Mouse (Mus musculus): Measurements from ENCODE around the gene Gm13278. TPM values are rescaled to one million over a fixed set of nuclear protein-coding genes. Genes with fewer than 3 reads are reported as not detected.
A peak's percentile ranks its signal among the peaks of the same experiment; 100 is the strongest.
"Not testable (repeated sequence)": the region's sequence is repeated elsewhere in the genome, so short reads cannot be mapped to it uniquely, and the experiment has no call there.

Gm13278 gene
- total and polyA plus RNA-seq, 2 experiments from 2014 or later: not detected

- not testable (repeated sequence) for H3K9me3 ChIP-seq (ENCODE audit: low read length); H3K27me3 ChIP-seq (ENCODE audit: insufficient read depth, low read length); H3K36me3 ChIP-seq (ENCODE audit: insufficient read depth); H3K4me1 ChIP-seq (ENCODE audit: insufficient read depth)
- H3K4me3 ChIP-seq (ENCODE audit: low read depth, low read length): peak overlapping the region; percentile 40
- ATAC-seq (peak; percentile 100), DNase-seq (peak; percentile 85)
- peak overlapping the region; percentile 75 for H3K4me2 ChIP-seq (ENCODE audit: low read depth)
- peak overlapping the region; percentile 39; the same call in 1 of the 2 replicates for H3K9ac ChIP-seq
- TF ChIP-seq CTCF (IDR thresholded peaks at IDR 0.05; ENCODE audit: low read depth): peak; percentile 77
- under 1% methylated on average over 21 of the region's 21 CpGs for WGBS
- peak overlapping the region; percentile 35; the same call in 1 of the 2 replicates for H3K27ac ChIP-seq (ENCODE audit: low read depth, low read length)
Observed at GRCm38 (mm10) chr4:88757628-88758031, 33.7 kb upstream of the Gm13278 start.

- H3K4me3 ChIP-seq (ENCODE audit: low read depth, low read length); H3K9me3 ChIP-seq (ENCODE audit: low read length); H3K27ac ChIP-seq (ENCODE audit: low read depth, low read length); DNase-seq; ATAC-seq; H3K4me1 ChIP-seq (ENCODE audit: insufficient read depth); H3K4me2 ChIP-seq (ENCODE audit: low read depth); H3K27me3 ChIP-seq (ENCODE audit: insufficient read depth, low read length); H3K9ac ChIP-seq; H3K36me3 ChIP-seq (ENCODE audit: insufficient read depth): not testable (repeated sequence)
- WGBS: 92% methylated on average over 9 of the region's 9 CpGs
Observed at GRCm38 (mm10) chr4:88758751-88759150, 32.6 kb upstream of the Gm13278 start.

DNA sequence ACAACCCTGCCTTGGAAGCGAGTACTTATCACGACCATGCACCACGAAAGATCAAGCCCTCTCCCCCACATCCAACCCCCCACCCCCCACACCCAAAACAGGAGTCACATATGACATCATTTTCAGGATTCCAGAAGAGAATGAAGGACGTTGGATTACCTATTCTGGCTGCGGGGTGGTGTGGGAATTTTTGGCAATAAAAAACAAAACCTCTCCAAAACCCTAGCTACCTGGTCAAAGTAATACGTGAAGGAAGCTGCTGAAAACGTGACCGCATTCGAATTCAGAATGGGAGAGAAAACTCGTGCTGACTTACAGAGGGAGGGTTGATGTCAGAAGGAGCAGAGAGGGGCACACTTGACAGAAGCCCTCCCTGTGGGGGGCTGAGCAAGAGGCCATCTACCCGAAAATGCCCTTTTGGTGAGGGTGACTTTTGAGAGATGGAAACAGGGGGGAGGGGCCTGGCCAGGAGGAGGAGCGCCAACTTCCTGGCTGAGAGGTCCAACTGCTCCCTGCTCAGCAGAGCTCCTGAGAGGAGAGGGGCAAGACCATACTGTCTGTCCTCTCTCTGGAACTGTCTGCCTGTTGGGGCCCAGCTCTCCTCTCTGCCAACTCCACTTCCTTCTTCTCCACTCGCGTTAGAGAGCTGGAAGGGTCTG is 31.6 kb upstream of the Gm13278 start, which contains the start of gene Gm13283:
TSS of gene Gm13283 (plus strand) at position 510 of the 659 bp plus-strand sequence.
- WGBS: 34% methylated on average over 8 of the region's 14 CpGs
- ATAC-seq: not testable (repeated sequence)

DNA sequence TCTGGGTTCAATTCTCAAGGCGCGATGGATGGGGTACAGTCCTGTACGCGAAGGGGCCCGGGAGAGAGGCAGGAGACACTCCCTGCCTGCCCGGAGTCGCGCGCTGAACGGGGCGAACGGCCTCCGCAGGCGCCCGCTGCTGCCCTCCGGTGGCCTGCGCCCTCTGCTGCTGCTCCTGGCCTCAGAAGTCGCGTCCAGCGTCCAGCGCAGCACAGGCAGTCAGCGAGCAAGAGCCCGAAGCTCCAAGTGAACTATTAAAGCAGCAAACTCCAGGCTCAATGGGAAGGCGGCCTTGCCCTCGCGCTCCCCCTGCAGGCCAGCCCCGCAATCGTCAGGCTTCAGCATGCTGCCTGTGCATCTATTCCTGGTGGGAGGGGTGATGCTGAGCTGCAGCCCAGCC is 30.9 kb upstream of the Gm13278 start:
- not testable (repeated sequence) for H3K36me3 ChIP-seq (ENCODE audit: insufficient read depth); H3K9me3 ChIP-seq (ENCODE audit: low read length); ATAC-seq; H3K27me3 ChIP-seq (ENCODE audit: insufficient read depth, low read length); H3K4me1 ChIP-seq (ENCODE audit: insufficient read depth); H3K9ac ChIP-seq; H3K27ac ChIP-seq (ENCODE audit: low read depth, low read length)
- peak; percentile 51 for DNase-seq
- Histone ChIP-seq H3K4me2 (ENCODE audit: low read depth) (peak overlapping the region; percentile 62), H3K4me3 (ENCODE audit: low read depth, low read length) (peak overlapping the region; percentile 27)
- WGBS: 0% methylated on average over 17 of the region's 28 CpGs
- peak; percentile 62 for TF ChIP-seq CTCF (IDR thresholded peaks at IDR 0.05; ENCODE audit: low read depth)

More for the DNA sequence above, 31.6 kb upstream of the Gm13278 start, which contains the start of gene Gm13283:
- Histone ChIP-seq H3K4me2 (ENCODE audit: low read depth) (peak within 1 kb of the TSS; percentile 62), H3K4me3 (ENCODE audit: low read depth, low read length) (peak within 1 kb of the TSS; percentile 27)
- not testable (repeated sequence) for H3K9ac ChIP-seq; H3K27ac ChIP-seq (ENCODE audit: low read depth, low read length); H3K27me3 ChIP-seq (ENCODE audit: insufficient read depth, low read length); H3K4me1 ChIP-seq (ENCODE audit: insufficient read depth); H3K36me3 ChIP-seq (ENCODE audit: insufficient read depth); H3K9me3 ChIP-seq (ENCODE audit: low read length); DNase-seq

DNA sequence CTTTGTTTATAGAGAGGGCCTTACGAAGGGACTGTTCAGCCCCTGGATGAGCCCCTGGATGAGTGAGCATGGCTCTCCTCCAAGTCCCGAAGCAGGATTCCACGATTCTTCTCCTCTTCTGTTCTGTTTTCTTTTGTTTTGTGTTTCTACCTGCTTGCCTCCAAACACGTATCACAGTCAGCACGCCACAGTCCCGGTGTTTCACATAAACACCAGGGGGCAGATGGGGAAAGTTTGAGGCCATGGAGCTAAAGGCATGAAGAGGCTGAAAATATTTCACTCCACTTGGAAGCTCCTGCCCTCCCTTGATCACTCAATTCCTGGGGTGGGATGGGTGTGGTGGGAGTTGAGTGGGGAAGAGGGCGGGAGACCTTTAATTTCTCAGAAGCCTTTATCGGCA is 29.6 kb upstream of the Gm13278 start:
- H3K9me3 ChIP-seq (ENCODE audit: low read length); H3K27me3 ChIP-seq (ENCODE audit: insufficient read depth, low read length); H3K4me3 ChIP-seq (ENCODE audit: low read depth, low read length); DNase-seq; H3K4me1 ChIP-seq (ENCODE audit: insufficient read depth); ATAC-seq; H3K27ac ChIP-seq (ENCODE audit: low read depth, low read length); H3K4me2 ChIP-seq (ENCODE audit: low read depth); H3K9ac ChIP-seq; H3K36me3 ChIP-seq (ENCODE audit: insufficient read depth): not testable (repeated sequence)
- WGBS: 59% methylated on average over 6 of the region's 8 CpGs

DNA sequence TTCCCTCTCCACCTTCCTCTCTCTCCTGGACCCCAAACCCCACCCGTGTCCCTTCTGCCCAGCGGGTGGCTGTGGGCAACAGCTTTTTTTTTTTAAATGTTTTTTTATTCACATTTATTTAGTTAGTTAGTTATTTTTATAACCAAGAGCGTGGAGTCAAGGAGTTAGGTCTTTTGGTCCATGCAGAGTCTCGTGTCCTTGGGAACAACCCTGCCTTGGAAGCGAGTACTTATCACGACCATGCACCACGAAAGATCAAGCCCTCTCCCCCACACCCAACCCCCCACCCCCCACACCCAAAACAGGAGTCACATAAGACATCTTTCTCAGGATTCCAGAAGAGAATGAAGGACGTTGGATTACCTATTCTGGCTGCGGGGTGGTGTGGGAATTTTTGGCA is 29.0 kb upstream of the Gm13278 start:
- not testable (repeated sequence) for DNase-seq; H3K4me1 ChIP-seq (ENCODE audit: insufficient read depth); H3K36me3 ChIP-seq (ENCODE audit: insufficient read depth); H3K27me3 ChIP-seq (ENCODE audit: insufficient read depth, low read length); H3K4me3 ChIP-seq (ENCODE audit: low read depth, low read length); ATAC-seq; H3K27ac ChIP-seq (ENCODE audit: low read depth, low read length); H3K4me2 ChIP-seq (ENCODE audit: low read depth); H3K9ac ChIP-seq; H3K9me3 ChIP-seq (ENCODE audit: low read length)
- 60% methylated on average over 8 of the region's 9 CpGs for WGBS

DNA sequence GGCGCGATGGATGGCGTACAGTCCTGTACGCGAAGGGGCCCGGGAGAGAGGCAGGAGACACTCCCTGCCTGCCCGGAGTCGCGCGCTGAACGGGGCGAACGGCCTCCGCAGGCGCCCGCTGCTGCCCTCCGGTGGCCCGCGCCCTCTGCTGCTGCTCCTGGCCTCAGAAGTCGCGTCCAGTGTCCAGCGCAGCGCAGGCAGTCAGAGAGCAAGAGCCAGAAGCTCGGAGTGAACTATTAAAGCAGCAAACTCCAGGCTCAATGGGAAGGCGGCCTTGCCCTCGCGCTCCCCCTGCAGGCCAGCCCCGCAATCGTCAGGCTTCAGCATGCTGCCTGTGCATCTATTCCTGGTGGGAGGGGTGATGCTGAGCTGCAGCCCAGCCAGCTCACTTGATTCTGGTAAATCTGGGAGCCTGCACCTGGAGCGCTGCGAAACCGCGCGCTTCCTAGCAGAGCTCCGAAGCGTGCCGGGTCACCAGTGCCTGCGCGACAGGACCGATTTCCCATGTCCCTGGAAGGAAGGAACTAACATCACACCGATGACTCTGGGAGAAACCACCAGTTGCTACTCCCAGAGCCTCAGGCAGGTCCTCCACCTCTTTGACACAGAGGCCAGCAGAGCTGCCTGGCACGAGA is 27.8 kb upstream of the Gm13278 start:
- peak; percentile 32 for DNase-seq
- peak; percentile 64 for TF ChIP-seq CTCF (IDR thresholded peaks at IDR 0.05; ENCODE audit: low read depth)
- H3K4me3 ChIP-seq (ENCODE audit: low read depth, low read length): peak overlapping the region; percentile 23
- H3K9me3 ChIP-seq (ENCODE audit: low read length); H3K27me3 ChIP-seq (ENCODE audit: insufficient read depth, low read length); ATAC-seq; H3K4me1 ChIP-seq (ENCODE audit: insufficient read depth); H3K36me3 ChIP-seq (ENCODE audit: insufficient read depth); H3K27ac ChIP-seq (ENCODE audit: low read depth, low read length); H3K9ac ChIP-seq: not testable (repeated sequence)
- peak overlapping the region; percentile 56 for H3K4me2 ChIP-seq (ENCODE audit: low read depth)
- 3% methylated on average over 26 of the region's 42 CpGs for WGBS

DNA sequence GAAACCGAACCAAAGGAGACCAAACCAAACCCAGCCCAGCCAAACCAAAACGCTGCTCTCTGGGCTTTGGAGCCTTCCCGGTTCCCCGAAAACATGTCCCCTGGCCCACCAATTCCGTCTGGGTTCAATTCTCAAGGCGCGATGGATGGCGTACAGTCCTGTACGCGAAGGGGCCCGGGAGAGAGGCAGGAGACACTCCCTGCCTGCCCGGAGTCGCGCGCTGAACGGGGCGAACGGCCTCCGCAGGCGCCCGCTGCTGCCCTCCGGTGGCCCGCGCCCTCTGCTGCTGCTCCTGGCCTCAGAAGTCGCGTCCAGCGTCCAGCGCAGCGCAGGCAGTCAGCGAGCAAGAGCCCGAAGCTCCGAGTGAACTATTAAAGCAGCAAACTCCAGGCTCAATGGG is 17.8 kb upstream of the Gm13278 start, which contains the start of gene Gm13290:
TSS of gene Gm13290 (plus strand) at position 301 of the 400 bp plus-strand sequence.
- not testable (repeated sequence) for H3K9me3 ChIP-seq (ENCODE audit: low read length); H3K27ac ChIP-seq (ENCODE audit: low read depth, low read length); H3K9ac ChIP-seq; ATAC-seq; DNase-seq; H3K4me1 ChIP-seq (ENCODE audit: insufficient read depth); H3K4me3 ChIP-seq (ENCODE audit: low read depth, low read length); H3K4me2 ChIP-seq (ENCODE audit: low read depth); H3K36me3 ChIP-seq (ENCODE audit: insufficient read depth); H3K27me3 ChIP-seq (ENCODE audit: insufficient read depth, low read length)
- WGBS: no CpG with 5 or more reads among the region's 32 CpGs

DNA sequence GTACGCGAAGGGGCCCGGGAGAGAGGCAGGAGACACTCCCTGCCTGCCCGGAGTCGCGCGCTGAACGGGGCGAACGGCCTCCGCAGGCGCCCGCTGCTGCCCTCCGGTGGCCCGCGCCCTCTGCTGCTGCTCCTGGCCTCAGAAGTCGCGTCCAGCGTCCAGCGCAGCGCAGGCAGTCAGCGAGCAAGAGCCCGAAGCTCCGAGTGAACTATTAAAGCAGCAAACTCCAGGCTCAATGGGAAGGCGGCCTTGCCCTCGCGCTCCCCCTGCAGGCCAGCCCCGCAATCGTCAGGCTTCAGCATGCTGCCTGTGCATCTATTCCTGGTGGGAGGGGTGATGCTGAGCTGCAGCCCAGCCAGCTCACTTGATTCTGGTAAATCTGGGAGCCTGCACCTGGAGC is 14.7 kb upstream of the Gm13278 start, which contains the start of gene Gm13289:
TSS of gene Gm13289 (plus strand) at position 301 of the 400 bp plus-strand sequence.
- not testable (repeated sequence) for ATAC-seq

DNA sequence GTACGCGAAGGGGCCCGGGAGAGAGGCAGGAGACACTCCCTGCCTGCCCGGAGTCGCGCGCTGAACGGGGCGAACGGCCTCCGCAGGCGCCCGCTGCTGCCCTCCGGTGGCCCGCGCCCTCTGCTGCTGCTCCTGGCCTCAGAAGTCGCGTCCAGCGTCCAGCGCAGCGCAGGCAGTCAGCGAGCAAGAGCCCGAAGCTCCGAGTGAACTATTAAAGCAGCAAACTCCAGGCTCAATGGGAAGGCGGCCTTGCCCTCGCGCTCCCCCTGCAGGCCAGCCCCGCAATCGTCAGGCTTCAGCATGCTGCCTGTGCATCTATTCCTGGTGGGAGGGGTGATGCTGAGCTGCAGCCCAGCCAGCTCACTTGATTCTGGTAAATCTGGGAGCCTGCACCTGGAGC is 11.8 kb upstream of the Gm13278 start, which contains the start of gene Gm13272:
TSS of gene Gm13272 (plus strand) at position 301 of the 400 bp plus-strand sequence.
- not testable (repeated sequence) for H3K4me3 ChIP-seq (ENCODE audit: low read depth, low read length); H3K4me2 ChIP-seq (ENCODE audit: low read depth); DNase-seq; H3K27me3 ChIP-seq (ENCODE audit: insufficient read depth, low read length); H3K4me1 ChIP-seq (ENCODE audit: insufficient read depth); H3K9ac ChIP-seq; ATAC-seq; H3K36me3 ChIP-seq (ENCODE audit: insufficient read depth); H3K9me3 ChIP-seq (ENCODE audit: low read length); H3K27ac ChIP-seq (ENCODE audit: low read depth, low read length)
- no CpG with 5 or more reads among the region's 29 CpGs for WGBS

More for the DNA sequence above, 14.7 kb upstream of the Gm13278 start, which contains the start of gene Gm13289:
- not testable (repeated sequence) for H3K9ac ChIP-seq; H3K27ac ChIP-seq (ENCODE audit: low read depth, low read length); H3K4me3 ChIP-seq (ENCODE audit: low read depth, low read length); H3K4me1 ChIP-seq (ENCODE audit: insufficient read depth); H3K36me3 ChIP-seq (ENCODE audit: insufficient read depth); DNase-seq; H3K4me2 ChIP-seq (ENCODE audit: low read depth); H3K9me3 ChIP-seq (ENCODE audit: low read length); H3K27me3 ChIP-seq (ENCODE audit: insufficient read depth, low read length)
- WGBS: no CpG with 5 or more reads among the region's 29 CpGs

All from forebrain, postnatal 0 days (tissue).